Mouse (Mus musculus) heart, embryonic 15.5 days (tissue): ENCODE results near the gene Ppil2. TPM values are rescaled to one million over a fixed set of nuclear protein-coding genes. Genes with fewer than 3 reads are reported as not detected.

Source experiments
- ATAC-seq: fragments of 200-750 bp; cut with Nextera tagmentation; replicated peaks from 2 replicates; pipeline ENCODE4 v1.8.0; 2017; ENCODE audit warnings: low read depth, moderate TSS enrichment; ENCODE audit not compliant: insufficient number of reproducible peaks, insufficient read depth, low FRiP score
- H3K27ac ChIP-seq: fragments of 300-500 bp; sonication (generic); 2 replicates; pipeline ENCODE4 v1.5.1; 2015; ENCODE audit warnings: mild to moderate bottlenecking, inconsistent platforms
- H3K27me3 ChIP-seq: fragments of 300-500 bp; sonication (generic); 2 replicates; pipeline ENCODE4 v1.6.1; 2015; ENCODE audit warnings: inconsistent platforms
- H3K36me3 ChIP-seq: fragments of 300-500 bp; sonication (generic); 2 replicates; pipeline ENCODE4 v1.6.1; 2015; ENCODE audit warnings: mild to moderate bottlenecking, inconsistent platforms
- H3K4me1 ChIP-seq: fragments of 300-500 bp; sonication (generic); replicated peaks from 2 replicates; pipeline ENCODE4 v1.6.1; 2015; ENCODE audit warnings: inconsistent platforms
- H3K4me2 ChIP-seq: fragments of 300-500 bp; sonication (generic); 2 replicates; pipeline ENCODE4 v1.6.1; 2015; ENCODE audit warnings: inconsistent platforms, mild to moderate bottlenecking, moderate library complexity
- H3K4me3 ChIP-seq: fragments of 300-500 bp; sonication (generic); 2 replicates; pipeline ENCODE4 v1.5.1; 2015; ENCODE audit warnings: mild to moderate bottlenecking, inconsistent platforms
- H3K9ac ChIP-seq: fragments of 300-500 bp; sonication (generic); 2 replicates; pipeline ENCODE4 v1.6.1; 2015; ENCODE audit warnings: mild to moderate bottlenecking, inconsistent platforms
- H3K9me3 ChIP-seq: fragments of 300-500 bp; sonication (generic); replicated peaks from 2 replicates; pipeline ENCODE4 v1.6.1; 2016; ENCODE audit warnings: inconsistent platforms
- WGBS: fragments of 180-500 bp; shearing (Covaris S2); methylation state at CpG from one replicate; pipeline ENCODE4 v1.1.7; 2015; ENCODE audit warnings: mixed read lengths; 5-methylcytosine and 5-hydroxymethylcytosine counted together
- polyA plus RNA-seq: library from polyadenylated mRNA; unstranded; fragments of >200 nt; fragmentation: Nextera tagmentation; extraction: Ambion mirVana; gene quantifications from 2 replicates; pipeline ENCODE4 v1.2.1, GENCODE M21; 2015

Ppil2 gene
- polyA plus RNA-seq, 1 experiment from 2014 or later: 89.8 TPM

DNA sequence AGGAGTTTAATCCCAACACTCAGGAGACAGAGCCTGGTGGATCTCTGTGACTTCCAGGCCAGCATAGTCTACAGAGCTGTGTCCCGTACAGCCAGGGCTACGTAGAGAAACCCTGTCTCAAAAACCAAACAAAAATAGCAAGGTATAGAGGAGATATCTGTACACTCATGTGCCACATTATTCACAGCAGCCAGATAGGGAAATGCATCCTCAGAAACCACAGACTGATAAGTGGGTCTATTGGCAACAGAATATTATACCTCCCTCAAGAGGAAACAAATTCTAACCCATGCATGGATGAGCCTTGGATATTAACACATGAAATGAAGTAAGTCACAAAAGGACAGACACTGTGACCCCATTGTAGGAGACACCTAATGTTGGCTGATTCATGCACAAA lies 43.5 kb downstream of the Ppil2 start:
- no peaks in the 10 kb centered on the region for H3K36me3 ChIP-seq
- ATAC-seq: no peak
- H3K9me3 ChIP-seq: no peaks in the 10 kb centered on the region
- H3K4me3 ChIP-seq: no peak overlapping the region
- H3K4me2 ChIP-seq: no peak overlapping the region
- no peaks in the 10 kb centered on the region for H3K27me3 ChIP-seq
- H3K27ac ChIP-seq: no peak overlapping the region
- H3K4me1 ChIP-seq: peaks cover 6% of the 10 kb centered on the region
- H3K9ac ChIP-seq: no peak overlapping the region
- 79% methylated on average over 2 of the region's 2 CpGs for WGBS

DNA sequence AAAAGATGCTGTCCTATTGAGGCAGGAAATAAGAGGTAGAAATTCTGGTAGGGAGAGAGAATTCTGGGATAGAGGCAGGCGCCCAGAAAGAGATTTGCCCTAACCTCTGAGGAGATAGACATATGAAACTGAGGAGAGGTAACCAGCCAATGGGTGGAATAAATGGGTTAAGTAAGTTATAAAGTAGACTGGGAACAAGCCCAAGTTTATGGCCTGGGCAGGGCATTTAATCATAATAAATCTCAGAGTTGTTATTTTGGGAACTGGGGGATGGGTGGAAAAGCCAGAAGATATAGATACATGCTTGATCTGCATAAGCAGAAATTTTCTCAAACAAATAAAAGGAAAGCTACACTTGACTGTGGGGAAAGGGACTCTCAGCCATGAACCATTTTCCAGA lies 48.7 kb downstream of the Ppil2 start:
- Histone ChIP-seq H3K9ac (no peak overlapping the region), H3K27ac (no peak overlapping the region), H3K4me1 (no peaks in the 10 kb centered on the region), H3K27me3 (no peaks in the 10 kb centered on the region), H3K4me2 (no peak overlapping the region), H3K4me3 (no peak overlapping the region), H3K9me3 (no peaks in the 10 kb centered on the region), H3K36me3 (no peaks in the 10 kb centered on the region)
- WGBS: 59% methylated on average over 1 of the region's 1 CpGs
- no peak for ATAC-seq

- WGBS: 81% methylated on average over 3 of the region's 3 CpGs
- Histone ChIP-seq H3K9me3 (no peaks in the 10 kb centered on the region), H3K27me3 (no peaks in the 10 kb centered on the region), H3K4me2 (no peak overlapping the region), H3K27ac (no peak overlapping the region), H3K36me3 (no peaks in the 10 kb centered on the region), H3K9ac (no peak overlapping the region), H3K4me3 (no peak overlapping the region), H3K4me1 (peaks cover 5% of the 10 kb centered on the region; the same call in 1 of the 2 replicates)
- no peak for ATAC-seq
These were observed 55.5 kb downstream of the Ppil2 start for GRCm38 (mm10) chr16:17055584-17055983.

GRCm38 (mm10) chr16:17053903-17054302 lies 57.2 kb downstream of the Ppil2 start:
- Histone ChIP-seq H3K9ac (no peak overlapping the region), H3K9me3 (no peaks in the 10 kb centered on the region), H3K4me3 (no peak overlapping the region), H3K27ac (no peak overlapping the region), H3K36me3 (0 out of 2 replicates have a peak, but pooled peaks cover under 1% of the 10 kb centered on the region), H3K27me3 (no peaks in the 10 kb centered on the region), H3K4me2 (no peak overlapping the region), H3K4me1 (peaks cover 5% of the 10 kb centered on the region; the same call in 1 of the 2 replicates)
- WGBS: 84% methylated on average over 3 of the region's 3 CpGs
- no peak for ATAC-seq

DNA sequence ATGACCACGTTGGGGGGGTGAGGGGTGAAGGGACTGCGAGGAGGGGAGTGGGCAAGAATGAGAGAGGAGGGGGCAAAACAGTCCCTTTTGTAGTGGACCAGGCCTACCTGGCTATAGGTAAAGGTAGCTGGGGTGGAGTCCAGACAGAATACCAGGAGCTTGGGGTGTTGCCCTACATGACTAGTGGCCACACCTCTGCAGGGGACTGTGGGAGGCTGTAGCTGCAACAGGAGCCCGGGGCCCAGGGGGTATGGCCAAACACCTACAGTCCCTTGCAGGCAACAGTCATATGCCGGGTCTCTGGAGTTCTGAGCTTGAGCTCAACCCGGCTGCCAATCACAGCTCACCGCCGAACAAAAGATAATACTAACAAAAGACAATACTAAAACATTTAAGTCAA lies 59.0 kb downstream of the Ppil2 start:
- H3K4me2 ChIP-seq: no peak overlapping the region
- H3K27me3 ChIP-seq: no peaks in the 10 kb centered on the region
- H3K9ac ChIP-seq: no peak overlapping the region
- no peak for ATAC-seq
- H3K36me3 ChIP-seq: peaks cover 12% of the 10 kb centered on the region
- WGBS: 76% methylated on average over 7 of the region's 7 CpGs
- no peak overlapping the region for H3K4me3 ChIP-seq
- peaks cover 5% of the 10 kb centered on the region; the same call in 1 of the 2 replicates for H3K4me1 ChIP-seq
- H3K27ac ChIP-seq: no peak overlapping the region
- H3K9me3 ChIP-seq: no peaks in the 10 kb centered on the region

DNA sequence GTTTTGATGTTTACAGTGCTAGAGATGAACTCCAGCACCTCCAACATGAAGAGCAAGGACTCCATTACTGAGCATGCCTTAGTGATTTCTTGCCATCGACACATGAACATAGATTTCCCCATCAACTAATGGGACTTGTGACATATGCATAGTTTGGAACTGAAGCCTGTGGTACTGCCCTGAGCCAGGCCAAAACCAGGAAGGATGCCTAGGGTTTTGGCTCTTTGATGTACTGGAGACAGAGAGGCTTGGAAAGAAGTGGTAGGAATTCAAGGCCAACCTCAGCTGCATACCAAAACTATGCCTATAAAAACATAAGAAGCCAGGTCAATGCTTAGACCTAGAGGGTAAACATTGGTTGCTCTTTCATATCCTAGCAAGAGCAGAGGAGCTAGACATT lies 61.2 kb downstream of the Ppil2 start:
- Histone ChIP-seq H3K27me3 (no peaks in the 10 kb centered on the region), H3K27ac (no peak overlapping the region), H3K36me3 (peaks cover 17% of the 10 kb centered on the region), H3K9ac (no peak overlapping the region), H3K9me3 (no peaks in the 10 kb centered on the region), H3K4me2 (no peak overlapping the region), H3K4me1 (peaks cover 5% of the 10 kb centered on the region; the same call in 1 of the 2 replicates), H3K4me3 (no peak overlapping the region)
- ATAC-seq: no peak
- WGBS: 89% methylated on average over 1 of the region's 1 CpGs

- 77% methylated on average over 3 of the region's 3 CpGs for WGBS
- ATAC-seq: no peak
- H3K27me3 ChIP-seq: no peaks in the 10 kb centered on the region
- H3K4me1 ChIP-seq: no peaks in the 10 kb centered on the region
- no peaks in the 10 kb centered on the region for H3K9me3 ChIP-seq
- H3K9ac ChIP-seq: no peak overlapping the region
- H3K4me3 ChIP-seq: no peak overlapping the region
- no peak overlapping the region for H3K4me2 ChIP-seq
- peaks cover 52% of the 10 kb centered on the region for H3K36me3 ChIP-seq
- H3K27ac ChIP-seq: no peak overlapping the region
These were observed 65.8 kb downstream of the Ppil2 start for GRCm38 (mm10) chr16:17045287-17045686.

- H3K4me3 ChIP-seq: no peak overlapping the region
- H3K4me1 ChIP-seq: no peaks in the 10 kb centered on the region
- 84% methylated on average over 3 of the region's 3 CpGs for WGBS
- no peaks in the 10 kb centered on the region for H3K9me3 ChIP-seq
- H3K4me2 ChIP-seq: no peak overlapping the region
- no peak overlapping the region for H3K27ac ChIP-seq
- no peak for ATAC-seq
- H3K9ac ChIP-seq: no peak overlapping the region
- H3K36me3 ChIP-seq: peaks cover 62% of the 10 kb centered on the region
- H3K27me3 ChIP-seq: no peaks in the 10 kb centered on the region
These were observed 66.7 kb downstream of the Ppil2 start for GRCm38 (mm10) chr16:17044320-17044719.

GRCm38 (mm10) chr16:17041417-17041816 lies 69.6 kb downstream of the Ppil2 start:
- Histone ChIP-seq H3K9ac (no peak overlapping the region), H3K27ac (no peak overlapping the region), H3K4me1 (no peaks in the 10 kb centered on the region), H3K27me3 (no peaks in the 10 kb centered on the region), H3K9me3 (no peaks in the 10 kb centered on the region), H3K4me2 (no peak overlapping the region), H3K36me3 (peaks cover 73% of the 10 kb centered on the region), H3K4me3 (no peak overlapping the region)
- no peak for ATAC-seq
- 81% methylated on average over 1 of the region's 1 CpGs for WGBS

DNA sequence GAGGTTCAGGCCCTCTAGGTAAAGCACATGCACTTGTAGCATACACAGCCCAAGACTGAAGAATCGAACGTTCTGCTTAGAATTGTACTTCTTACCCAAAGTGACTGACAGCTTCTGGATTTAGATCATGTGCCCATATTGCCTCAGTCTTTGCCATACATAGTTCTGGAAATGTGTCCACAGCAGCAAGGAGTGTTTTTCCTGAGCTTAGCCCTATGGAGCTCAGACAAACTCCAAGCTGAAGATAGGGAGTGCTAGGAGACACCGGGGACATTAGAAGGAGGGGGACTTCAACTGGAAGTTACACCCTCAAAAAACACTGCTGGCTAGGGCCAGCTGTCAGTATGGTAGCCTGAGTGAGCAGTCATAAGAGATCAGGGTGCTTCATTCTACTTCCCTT lies 70.3 kb downstream of the Ppil2 start:
- Histone ChIP-seq H3K4me1 (no peaks in the 10 kb centered on the region), H3K36me3 (peaks cover 77% of the 10 kb centered on the region), H3K27me3 (no peaks in the 10 kb centered on the region), H3K4me2 (no peak overlapping the region), H3K9me3 (no peaks in the 10 kb centered on the region), H3K9ac (no peak overlapping the region), H3K4me3 (no peak overlapping the region), H3K27ac (no peak overlapping the region)
- ATAC-seq: no peak
- 93% methylated on average over 3 of the region's 3 CpGs for WGBS
